Mouse (Mus musculus): ENCODE data around the gene Evi5l.

GRCm38 (mm10) chr8:4230612-4231351 is 64.4 kb downstream of the Evi5l start:
- TF ChIP-seq MAFK (IDR thresholded peaks at IDR 0.05; ENCODE audit: insufficient read depth, low read depth, low read length), result no peak
- no peak for TF ChIP-seq ZC3H11A (IDR thresholded peaks at IDR 0.05; ENCODE audit: borderline replicate concordance, low read depth, low read length)
- TF ChIP-seq HCFC1 (IDR thresholded peaks at IDR 0.05; ENCODE audit: borderline replicate concordance, insufficient read depth, low read length), result no peak
- TF ChIP-seq ZNF384 (IDR thresholded peaks at IDR 0.05; ENCODE audit: low read depth, low read length), result no peak

All from ES-E14 (cell line).